Mouse (Mus musculus): ENCODE measurements around the gene Olfr1263.

Olfr1263 gene

GRCm38 (mm10) chr2:90011831-90012230 is at the start of gene Olfr1263:
TSS of gene Olfr1263 (plus strand) at chr2:90012131.
- no peak for DNase-seq (ENCODE audit: low spot score)

DNA sequence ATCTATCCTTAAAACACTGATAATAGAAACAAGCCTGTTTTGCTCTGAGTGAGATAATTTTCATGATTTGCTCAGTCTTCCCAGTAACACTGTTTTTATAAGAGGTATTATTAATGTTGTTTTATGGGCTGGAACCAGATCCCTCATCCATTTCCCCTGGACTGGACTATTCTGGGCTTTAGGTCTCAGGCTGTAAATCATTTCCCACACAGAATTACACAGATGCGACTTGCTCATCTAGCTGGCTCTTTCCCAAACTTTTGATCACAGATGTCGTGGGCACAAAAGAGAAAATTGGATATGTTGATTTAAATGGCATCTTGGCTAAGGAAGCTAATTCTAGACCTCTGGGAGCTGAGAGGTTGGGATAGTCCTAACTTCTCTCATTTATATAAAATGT is 37.7 kb upstream of the Olfr1263 start, which contains the start of gene Olfr1260:
TSS of gene Olfr1260 (plus strand) at position 157 of the 400 bp plus-strand sequence.
- no peak for DNase-seq (ENCODE audit: low spot score)

DNA sequence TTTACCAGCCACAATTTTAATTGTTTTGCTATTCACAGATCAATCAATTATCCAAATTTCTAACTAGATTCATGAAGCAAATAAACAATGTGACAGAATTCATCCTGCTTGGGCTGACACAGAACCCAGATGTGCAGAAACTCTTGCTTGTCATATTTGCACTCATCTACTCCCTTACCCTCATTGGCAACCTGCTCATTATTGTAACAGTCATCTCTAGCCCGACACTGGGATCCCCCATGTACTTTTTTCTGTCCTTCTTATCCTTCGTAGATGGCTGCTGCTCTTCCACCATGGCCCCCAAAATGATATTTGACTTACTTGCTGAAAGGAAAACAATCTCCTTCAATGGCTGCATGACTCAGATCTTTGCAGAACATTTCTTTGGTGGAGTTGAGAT is 34.2 kb upstream of the Olfr1263 start:
- DNase-seq (ENCODE audit: low spot score): no peak

GRCm38 (mm10) chr2:89990921-89991320 is 21.0 kb upstream of the Olfr1263 start, which contains the start of gene Olfr1261:
TSS of gene Olfr1261 (plus strand) at chr2:89991221.
- no peak for DNase-seq (ENCODE audit: low spot score)

DNA sequence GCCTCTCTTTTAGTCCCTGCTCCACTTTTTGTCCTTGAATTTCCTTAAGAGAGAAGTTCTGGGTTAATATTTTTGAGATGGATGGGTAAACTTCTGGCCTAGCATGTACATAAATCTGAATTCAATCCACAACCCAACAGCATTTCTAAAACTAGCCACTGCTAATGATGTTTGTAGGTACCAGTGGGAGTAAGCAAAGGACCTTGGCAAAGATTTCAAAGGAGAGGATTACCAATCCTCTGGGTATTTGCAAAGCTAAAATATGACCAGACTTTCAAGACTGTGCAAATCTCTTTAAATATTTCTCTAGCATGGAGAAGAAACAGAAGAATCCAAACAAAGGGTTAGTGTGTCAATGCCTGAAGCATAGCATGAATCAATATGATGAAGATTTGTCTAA is 12.1 kb upstream of the Olfr1263 start, which contains the start of gene Olfr1262:
TSS of gene Olfr1262 (plus strand) at position 301 of the 400 bp plus-strand sequence.
- no peak for DNase-seq (ENCODE audit: low spot score)

- no peak for DNase-seq (ENCODE audit: low spot score)
These were observed 13.5 kb downstream of the Olfr1263 start, which contains the start of gene Olfr1264 for GRCm38 (mm10) chr2:90025477-90025876. TSS of gene Olfr1264 (minus strand) at chr2:90025577.

- no peak for DNase-seq (ENCODE audit: low spot score)
These were observed 23.1 kb downstream of the Olfr1263 start, which contains the start of gene Olfr1265 for GRCm38 (mm10) chr2:90035037-90035436. TSS of gene Olfr1265 (plus strand) at chr2:90035337.

DNA sequence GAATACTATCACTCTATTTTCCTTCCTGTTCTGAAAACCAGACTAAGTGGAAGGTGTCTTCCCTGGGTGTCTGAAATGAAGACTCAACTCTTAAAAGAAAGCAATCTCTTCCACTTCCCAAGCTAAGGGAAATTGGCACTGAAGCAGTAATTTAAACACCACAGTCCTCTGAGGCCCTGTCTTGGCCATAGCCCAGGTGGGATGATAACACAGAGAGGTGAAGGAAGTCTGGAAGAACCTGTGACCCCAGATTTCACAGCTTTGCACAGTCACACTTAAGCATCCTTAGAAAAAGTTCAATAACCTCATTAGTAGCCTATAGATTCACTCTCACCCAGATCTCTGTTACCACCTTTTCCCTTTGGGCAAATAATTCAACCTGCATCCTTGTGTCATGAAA is 51.6 kb downstream of the Olfr1263 start, which contains the start of gene Olfr140:
TSS of gene Olfr140 (minus strand) at position 101 of the 400 bp plus-strand sequence.
- no peak for DNase-seq (ENCODE audit: low spot score)

Measured in spleen, adult 12 weeks (tissue).